9 mouse cellular contexts compared by ENCODE assay signal in the genomic region with DNA sequence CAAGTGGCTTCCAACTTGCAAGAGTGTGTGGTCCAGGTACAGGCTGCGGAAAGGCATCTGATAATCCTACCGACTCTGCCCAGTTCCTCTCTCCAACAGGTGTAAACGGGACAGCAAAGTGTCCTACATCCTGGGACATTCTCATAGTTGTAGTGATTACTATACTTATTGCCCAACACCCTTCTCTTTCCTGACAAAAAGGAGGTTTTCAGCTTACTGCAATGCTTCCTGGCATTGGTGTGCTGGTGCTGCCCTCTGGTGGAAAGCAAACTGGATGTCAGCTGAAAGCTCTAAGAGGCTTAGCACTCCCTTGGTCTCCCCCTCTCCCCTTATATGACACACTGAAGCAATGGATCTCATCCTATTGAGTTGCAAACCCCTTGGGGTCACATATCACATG. TPM values are rescaled to one million over a fixed set of nuclear protein-coding genes. Genes with fewer than 3 reads are reported as not detected.
DNase-seq lines count a peak whose midpoint lies in the region; ATAC-seq and TF ChIP-seq lines count a peak whose summit lies in the region.
"Had no signal": no experiment of that assay in that cellular context is flagged by ENCODE, and none has a peak within 500 bp of the region (broad histone marks: within the 10 kb centered on the region; RNA-seq: fewer than 3 reads in every experiment).

No protein-coding gene starts in this region.

- intact Hi-C loops in heart, adult 2 months (cut with DNase I): loop anchor here (5.0 to 10.0 kb wide), 2 partner anchors 129 to 492 kb away; a partner anchor contains a TSS

- ATAC-seq in heart, embryonic 11.5 days (replicated peaks; ENCODE audit: insufficient number of reproducible peaks, low FRiP score, low TSS enrichment): no peak
- peak; percentile 76 for ATAC-seq in forebrain, embryonic 16.5 days
- ATAC-seq in midbrain, embryonic 13.5 days: peak; percentile 74

- H3K9ac ChIP-seq in heart, adult 2 months (ENCODE audit: low read depth, low read length): no peak overlapping the region
- H3K9ac ChIP-seq in heart, embryonic 11.5 days (ENCODE audit: low read depth, low read length): no peak overlapping the region
- no peak overlapping the region for H3K9ac ChIP-seq in forebrain, embryonic 16.5 days (replicated peaks; ENCODE audit: low read depth, low read length)
- H3K9ac ChIP-seq in midbrain, embryonic 13.5 days (replicated peaks): no peak overlapping the region

- no peaks in the 10 kb centered on the region for H3K36me3 ChIP-seq in heart, adult 2 months (ENCODE audit: control insufficient read depth, insufficient read depth, low read length)
- H3K36me3 ChIP-seq in heart, embryonic 11.5 days (ENCODE audit: control insufficient read depth, insufficient read depth, low read length): no peaks in the 10 kb centered on the region
- H3K36me3 ChIP-seq in forebrain, embryonic 16.5 days (ENCODE audit: control insufficient read depth, insufficient read depth): no peaks in the 10 kb centered on the region
- H3K36me3 ChIP-seq in limb, embryonic 10.5 days: peaks cover 22% of the 10 kb centered on the region
- peaks cover 11% of the 10 kb centered on the region; the same call in 1 of the 2 replicates for H3K36me3 ChIP-seq in midbrain, embryonic 13.5 days
- peaks cover 1% of the 10 kb centered on the region for H3K36me3 ChIP-seq in spleen, adult 2 months (ENCODE audit: control insufficient read depth, insufficient read depth, low read length)

- H3K27ac ChIP-seq in heart, adult 2 months: no peak overlapping the region
- no peak overlapping the region for H3K27ac ChIP-seq in heart, embryonic 11.5 days (ENCODE audit: low read depth, low read length)
- H3K27ac ChIP-seq in forebrain, embryonic 16.5 days (ENCODE audit: low read length): no peak overlapping the region
- no peak overlapping the region for H3K27ac ChIP-seq in limb, embryonic 10.5 days
- no peak overlapping the region for H3K27ac ChIP-seq in midbrain, embryonic 13.5 days
- no peak overlapping the region for H3K27ac ChIP-seq in spleen, adult 2 months (ENCODE audit: insufficient read depth, low read length)

- H3K4me2 ChIP-seq in heart, embryonic 11.5 days: no peak overlapping the region
- no peak overlapping the region for H3K4me2 ChIP-seq in forebrain, embryonic 16.5 days (ENCODE audit: low read length)
- H3K4me2 ChIP-seq in midbrain, embryonic 13.5 days (replicated peaks): no peak overlapping the region

- no peaks in the 10 kb centered on the region for H3K79me2 ChIP-seq in heart, adult 2 months (replicated peaks; ENCODE audit: control insufficient read depth, insufficient read depth, low read length)

- no peak overlapping the region for H3K4me3 ChIP-seq in heart, adult 2 months
- no peak overlapping the region for H3K4me3 ChIP-seq in heart, embryonic 11.5 days (ENCODE audit: low read depth, low read length)
- H3K4me3 ChIP-seq in forebrain, embryonic 16.5 days (replicated peaks; ENCODE audit: low read length): no peak overlapping the region
- H3K4me3 ChIP-seq in limb, embryonic 10.5 days: no peak overlapping the region
- no peak overlapping the region for H3K4me3 ChIP-seq in midbrain, embryonic 13.5 days (replicated peaks)
- H3K4me3 ChIP-seq in spleen, adult 2 months (ENCODE audit: extremely low read depth, insufficient read depth, insufficient read length): no peak overlapping the region
- H3K4me3 ChIP-seq: myocyte had no signal

- TF ChIP-seq CTCF in heart, adult 2 months (IDR thresholded peaks at IDR 0.05): peak; percentile 74
- peak; percentile 75; the same call in 1 of the 2 replicates for TF ChIP-seq CTCF in brain, embryonic 14.5 days (IDR thresholded peaks at IDR 0.05; ENCODE audit: borderline replicate concordance, extremely low read depth, insufficient read depth, insufficient read length)
- TF ChIP-seq CTCF in spleen, adult 2 months (IDR thresholded peaks at IDR 0.05; ENCODE audit: extremely low read depth, insufficient read depth, insufficient read length, insufficient replicate concordance): peak; percentile 50; the same call in 1 of the 2 replicates

- WGBS in heart, adult 2 months: 62% methylated on average over 3 of the region's 3 CpGs
- WGBS in heart, embryonic 11.5 days (ENCODE audit: insufficient replicate concordance): 82% methylated on average over 3 of the region's 3 CpGs
- 85% methylated on average over 3 of the region's 3 CpGs for WGBS in forebrain, embryonic 16.5 days
- WGBS in limb, embryonic 10.5 days: 85% methylated on average over 3 of the region's 3 CpGs
- 80% methylated on average over 3 of the region's 3 CpGs for WGBS in midbrain, embryonic 13.5 days
- WGBS in spleen, adult 2 months: 60% methylated on average over 3 of the region's 3 CpGs

- H3K9me3 ChIP-seq in heart, embryonic 11.5 days (replicated peaks; ENCODE audit: control insufficient read depth, low read length): no peaks in the 10 kb centered on the region
- H3K9me3 ChIP-seq in forebrain, embryonic 16.5 days (ENCODE audit: control insufficient read depth, low read length): no peaks in the 10 kb centered on the region
- H3K9me3 ChIP-seq in limb, embryonic 10.5 days (replicated peaks): no peaks in the 10 kb centered on the region
- no peaks in the 10 kb centered on the region for H3K9me3 ChIP-seq in midbrain, embryonic 13.5 days

- no peaks in the 10 kb centered on the region; the same call in 1 of the 2 replicates for H3K4me1 ChIP-seq in heart, adult 2 months (ENCODE audit: control insufficient read depth, insufficient read depth, low read length)
- H3K4me1 ChIP-seq in heart, embryonic 11.5 days (ENCODE audit: control insufficient read depth, insufficient read depth, low read length): no peaks in the 10 kb centered on the region
- H3K4me1 ChIP-seq in forebrain, embryonic 16.5 days (replicated peaks; ENCODE audit: control insufficient read depth, insufficient read depth, low read length): no peaks in the 10 kb centered on the region
- no peaks in the 10 kb centered on the region for H3K4me1 ChIP-seq in limb, embryonic 10.5 days
- no peaks in the 10 kb centered on the region for H3K4me1 ChIP-seq in midbrain, embryonic 13.5 days (replicated peaks)
- peaks cover 4% of the 10 kb centered on the region for H3K4me1 ChIP-seq in spleen, adult 2 months (ENCODE audit: control insufficient read depth, insufficient read depth, insufficient read length)

- TF ChIP-seq POLR2A in heart, adult 2 months (IDR thresholded peaks at IDR 0.05; ENCODE audit: insufficient read depth, low read depth, low read length): no peak
- TF ChIP-seq POLR2A in brain, embryonic 14.5 days (IDR thresholded peaks at IDR 0.05; ENCODE audit: borderline replicate concordance, extremely low read depth, insufficient read depth, insufficient read length, poor library complexity, severe bottlenecking): no peak
- TF ChIP-seq POLR2A in spleen, adult 2 months (IDR thresholded peaks at IDR 0.05; ENCODE audit: low read depth, low read length): no peak

- DNase-seq in heart, adult 2 months: peak; percentile 28 to 41
- DNase-seq in brain, embryonic 14.5 days (ENCODE audit: low read depth): peak; percentile 81
- DNase-seq in kidney, adult 11 months: peak; percentile 19
- peak; percentile 44 for DNase-seq in limb, embryonic 10.5 days (ENCODE audit: low spot score)
- peak; percentile 21 to 52 for DNase-seq in spleen, adult 2 months (ENCODE audit: low read depth in 1 of 2, low spot score in 2 of 2)

- H3K27me3 ChIP-seq in heart, adult 2 months (ENCODE audit: control insufficient read depth, insufficient read depth, low read length): no peaks in the 10 kb centered on the region
- H3K27me3 ChIP-seq in heart, embryonic 11.5 days (ENCODE audit: control insufficient read depth, insufficient read depth, low read length): no peaks in the 10 kb centered on the region
- no peaks in the 10 kb centered on the region for H3K27me3 ChIP-seq in forebrain, embryonic 16.5 days (replicated peaks; ENCODE audit: control insufficient read depth, insufficient read depth, low read length)
- H3K27me3 ChIP-seq in limb, embryonic 10.5 days (ENCODE audit: low read depth, poor library complexity, severe bottlenecking): peaks cover 90% of the 10 kb centered on the region
- H3K27me3 ChIP-seq in midbrain, embryonic 13.5 days: no peaks in the 10 kb centered on the region; the same call in 1 of the 2 replicates
- H3K27me3 ChIP-seq in spleen, adult 2 months (ENCODE audit: control insufficient read depth, insufficient read depth, low read length): no peaks in the 10 kb centered on the region

- no peak for TF ChIP-seq EP300 in heart, adult 2 months (IDR thresholded peaks at IDR 0.05; ENCODE audit: insufficient read depth, low read depth, low read length)

RNA-seq across cellular contexts. Expression of a gene that starts 21.6 kb away (rescaled TPM):
- total RNA-seq in heart, adult 2 months (2021): 1,000 to 10,000 TPM in 1 of 2 experiments, 100 to 1,000 TPM in 1; 973 to 1,220 TPM
- 465 and 602 TPM in 2 replicates for polyA plus RNA-seq in heart, adult 2 months (2012; rRNA removed)
- 216 and 254 TPM in 2 replicates for polyA plus RNA-seq in heart, embryonic 11.5 days (2014; fragmentation: Nextera tagmentation; extraction: Ambion mirVana)
- 67.0 and 76.2 TPM in 2 replicates for polyA plus RNA-seq in brain, embryonic 14.5 days (2012; rRNA removed)
- 124 and 126 TPM in 2 replicates for polyA plus RNA-seq in forebrain, embryonic 16.5 days (2015; fragmentation: Nextera tagmentation; extraction: Ambion mirVana)
- 81.6 and 93.9 TPM in 2 replicates for polyA plus RNA-seq in limb, embryonic 10.5 days (2016; fragmentation: Nextera tagmentation; extraction: Ambion mirVana)
- 103 and 110 TPM in 2 replicates for polyA plus RNA-seq in midbrain, embryonic 13.5 days (2015; fragmentation: Nextera tagmentation; extraction: Ambion mirVana)
- 19.7 and 22.5 TPM in 2 replicates for polyA plus RNA-seq in spleen, adult 2 months (2012; rRNA removed)

Comparison
In these comparisons a context has a peak if more than half of its experiments do, and no peak if none do; other contexts are left out.
1. DNase-seq: peak in every context shown above with its lines; median percentile 81 in brain, embryonic 14.5 days; 44 in limb, embryonic 10.5 days; 36 in spleen, adult 2 months; 34 in heart, adult 2 months; 19 in kidney, adult 11 months.